Mouse (Mus musculus): ENCODE results near the gene Ikbip. TPM values are rescaled to one million over a fixed set of nuclear protein-coding genes. Genes with fewer than 3 reads are reported as not detected.

Ikbip gene
- polyA plus RNA-seq, 2 experiments from 2014 or later, result 4.9 to 6.5 TPM

Other genes starting within 250 kb of the Ikbip start
- gene Apaf1, start 170 bp upstream of the Ikbip start, polyA plus RNA-seq (2017; shearing (Covaris generic)), result 10 to 100 TPM in 1 of 2 experiments, 1 to 10 TPM in 1; 6.2 to 15.3 TPM
- 100 to 1,000 TPM; 200 to 224 TPM for gene Slc25a3, start 41.1 kb downstream of the Ikbip start, polyA plus RNA-seq (2017; shearing (Covaris generic))
- 10 to 100 TPM; 35.8 to 68.9 TPM for gene Tmpo, start 98.4 kb downstream of the Ikbip start, polyA plus RNA-seq (2017; shearing (Covaris generic))

Data from CD4-positive, CD25-positive, alpha-beta regulatory T cell, adult 4 months (primary cell).